Mouse (Mus musculus) right cerebral cortex, postnatal 4 days (tissue): Measurements from ENCODE around the gene Coq5.
"Not testable (repeated sequence)": the region's sequence is repeated elsewhere in the genome, so short reads cannot be mapped to it uniquely, and the experiment has no call there.

Experiments
- DNase-seq: peaks from one replicate; pipeline ENCODE4 v3.0.0-alpha.2; 2022

The Coq5 gene

GRCm38 (mm10) chr5:115267469-115268045 lies 11.9 kb upstream of the Coq5 start:
- no peak for DNase-seq

- no peak for DNase-seq
Measured at GRCm38 (mm10) chr5:115268266-115268665, 11.2 kb upstream of the Coq5 start.

DNA sequence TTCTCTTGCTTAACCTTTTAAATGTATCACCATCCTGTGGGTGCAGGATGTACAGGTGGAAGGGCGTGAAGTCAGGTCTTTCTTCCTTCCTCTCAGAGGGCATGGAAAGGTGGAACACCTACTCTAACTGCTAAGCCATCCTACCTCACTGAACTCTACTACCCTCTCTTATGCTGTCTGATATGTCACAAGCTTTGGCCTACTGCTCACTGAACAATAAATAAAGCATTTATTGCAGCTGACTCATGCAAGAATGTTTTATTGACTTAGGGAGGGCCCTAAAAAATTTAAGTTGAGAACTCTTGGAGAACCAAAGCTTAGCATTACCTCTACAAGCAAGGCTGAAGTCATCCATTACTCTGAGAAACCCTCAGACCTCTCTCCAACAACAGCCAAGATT lies 9.5 kb upstream of the Coq5 start:
- no peak for DNase-seq

- peak; percentile 49 for DNase-seq
Measured at GRCm38 (mm10) chr5:115271931-115272811, 7.3 kb upstream of the Coq5 start.

DNA sequence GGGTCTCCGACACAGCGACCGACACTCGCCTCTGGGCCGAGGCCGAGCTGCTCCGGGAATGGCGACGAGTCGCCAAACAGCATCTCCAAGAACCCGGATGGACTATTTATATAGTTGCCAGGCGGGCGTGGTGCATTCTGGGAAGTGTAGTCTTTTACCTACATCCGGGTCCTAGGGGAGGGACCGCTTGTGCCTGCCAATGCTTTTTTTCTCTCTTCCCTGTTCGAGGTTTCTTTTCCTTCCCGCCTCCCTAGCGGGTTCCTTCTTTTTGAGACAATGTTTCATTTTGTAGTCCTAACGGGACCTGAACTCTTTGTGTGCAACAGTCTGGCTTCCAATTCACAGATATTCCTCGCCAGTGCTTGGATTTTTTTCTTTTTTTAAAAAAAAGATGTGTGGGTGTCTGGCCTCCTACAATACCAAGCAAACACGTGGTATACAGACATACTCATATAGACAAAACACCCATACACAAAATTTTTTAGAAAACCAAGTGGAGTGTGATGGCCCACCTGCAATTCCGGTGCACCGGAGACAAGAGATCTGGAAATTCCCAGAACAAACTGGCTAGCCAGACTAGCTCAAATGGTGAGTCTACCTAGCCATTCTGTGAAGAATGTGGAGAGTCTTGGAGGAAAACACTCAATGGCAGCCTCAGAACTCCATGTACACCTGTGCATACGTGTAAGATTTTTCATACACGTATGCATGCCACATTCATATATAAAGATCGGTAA lies 6.5 kb upstream of the Coq5 start, which contains the start of gene Rnf10:
TSS of gene Rnf10 (minus strand) at position 87 of the 737 bp plus-strand sequence.
- peak; percentile 94 for DNase-seq

DNA sequence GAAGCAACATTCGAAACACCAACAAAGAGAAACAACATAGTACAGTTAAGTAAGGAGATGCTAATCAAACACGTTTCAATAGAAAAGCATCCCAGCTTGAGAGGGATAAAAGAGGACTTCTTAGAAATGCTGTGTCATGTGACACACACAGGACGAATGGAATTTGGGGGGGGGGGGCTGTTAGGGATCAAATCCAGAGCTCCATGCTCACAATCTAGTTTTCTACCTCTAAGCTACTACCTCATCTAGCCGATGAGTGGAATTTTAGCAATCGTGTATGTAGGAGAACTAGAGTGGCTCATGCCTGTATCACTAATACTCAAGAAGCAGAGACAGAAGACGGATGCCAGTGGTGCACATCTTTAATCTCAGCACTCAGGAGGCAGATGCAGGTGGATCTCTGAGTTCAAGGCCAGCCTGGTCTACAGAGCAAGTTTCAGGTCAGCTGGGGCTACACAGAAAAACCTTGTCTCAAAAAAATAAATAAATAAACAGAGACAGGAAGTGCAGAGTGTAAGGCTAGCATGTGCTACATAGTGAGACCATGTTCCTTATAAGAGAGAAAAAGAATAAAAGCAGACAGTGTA lies 5.8 kb upstream of the Coq5 start:
- no peak for DNase-seq

- DNase-seq, result no peak
Measured at GRCm38 (mm10) chr5:115274353-115274752, 5.1 kb upstream of the Coq5 start.

DNA sequence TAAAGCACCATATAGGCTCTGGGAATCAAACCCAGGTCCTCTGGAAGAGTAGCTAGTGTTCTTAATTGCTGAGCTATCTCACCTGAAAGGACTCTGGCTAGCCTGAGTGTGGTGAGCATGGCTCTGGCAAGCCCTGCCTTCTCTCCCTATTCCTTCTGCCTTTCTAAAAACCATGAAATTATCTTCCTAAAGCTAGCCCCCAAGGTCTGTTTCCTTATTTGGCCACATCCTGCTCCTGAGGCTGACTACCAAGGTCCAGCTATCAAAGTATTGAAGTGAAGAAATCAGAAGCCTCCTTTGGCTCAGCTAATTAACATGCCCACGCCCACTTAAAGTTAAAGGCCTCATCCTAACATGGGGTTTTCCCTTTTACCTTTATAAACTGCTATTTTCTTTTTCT lies 4.7 kb upstream of the Coq5 start:
- DNase-seq, result no peak

DNA sequence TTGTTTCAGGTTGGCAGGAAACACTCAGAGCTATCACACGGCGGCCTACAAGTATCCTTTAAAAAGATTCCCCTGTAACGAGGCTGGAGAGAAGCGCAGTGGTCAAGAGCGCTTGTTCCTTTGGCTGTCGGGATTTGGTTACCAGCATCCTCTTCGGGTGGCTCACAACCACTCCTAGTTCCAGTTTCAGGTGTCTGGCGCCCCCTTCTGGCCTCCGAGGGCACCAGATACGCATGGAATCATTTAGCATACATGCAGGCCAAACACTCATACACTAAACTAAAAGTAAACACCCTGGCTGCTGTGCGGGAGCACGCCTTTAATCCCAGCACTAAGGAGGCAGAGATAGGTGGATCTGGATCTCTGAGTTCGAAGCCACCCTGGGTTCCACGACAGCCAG lies 3.5 kb upstream of the Coq5 start:
- DNase-seq, result no peak

GRCm38 (mm10) chr5:115278053-115278452 lies 1.4 kb upstream of the Coq5 start:
- DNase-seq, result no peak

- DNase-seq, result no peak
Measured at GRCm38 (mm10) chr5:115278785-115279184, 681 bp upstream of the Coq5 start.

- DNase-seq, result peak; percentile 22
Measured at GRCm38 (mm10) chr5:115280050-115280687, 703 bp downstream of the Coq5 start.

GRCm38 (mm10) chr5:115284735-115285134 lies 5.3 kb downstream of the Coq5 start:
- DNase-seq, result no peak

DNA sequence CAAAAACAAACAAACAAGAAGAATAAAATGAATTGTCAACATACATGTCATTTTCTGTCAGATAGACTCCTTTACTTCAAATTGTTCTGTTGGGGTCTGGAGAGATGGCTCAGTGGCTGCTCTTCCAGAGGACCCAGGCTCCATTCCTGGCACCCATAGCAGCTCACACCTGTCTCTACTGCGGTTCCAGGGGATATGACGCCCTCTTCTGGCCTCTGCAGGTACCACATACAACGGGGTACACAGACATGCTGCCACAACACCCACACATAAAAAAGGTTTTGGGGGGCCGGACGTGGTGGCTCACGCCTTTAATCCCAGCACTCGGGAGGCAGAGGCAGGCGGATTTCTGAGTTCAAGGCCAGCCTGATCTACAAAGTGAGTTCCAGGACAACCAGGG lies 14.7 kb downstream of the Coq5 start:
- no peak for DNase-seq

DNA sequence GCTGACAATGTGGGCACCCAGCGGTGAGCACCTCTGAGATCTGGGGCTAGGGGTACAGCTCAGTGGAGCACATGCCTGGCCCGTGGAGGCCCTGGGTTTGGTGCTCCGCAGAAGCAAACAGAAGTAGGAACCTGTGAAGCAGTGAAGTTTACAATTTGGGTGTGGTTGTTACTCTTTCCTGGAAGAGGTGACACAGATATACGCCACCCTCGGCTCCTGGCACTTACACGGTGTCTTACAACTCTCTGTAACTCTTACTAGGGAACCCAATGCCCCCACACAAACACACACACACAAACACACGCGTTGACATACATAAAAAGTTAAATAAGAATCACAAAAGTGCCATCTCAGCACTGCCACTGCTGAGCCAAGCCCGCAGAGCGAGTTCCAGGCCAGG lies 16.9 kb downstream of the Coq5 start:
- no peak for DNase-seq

GRCm38 (mm10) chr5:115300035-115300744 lies 20.7 kb downstream of the Coq5 start:
- DNase-seq, result peak; percentile 70

GRCm38 (mm10) chr5:115300792-115301614 lies 21.5 kb downstream of the Coq5 start, which contains the start of gene Dynll1:
Dynll1 (minus strand) TSS chr5:115300999.
- peak; percentile 100 for DNase-seq

DNA sequence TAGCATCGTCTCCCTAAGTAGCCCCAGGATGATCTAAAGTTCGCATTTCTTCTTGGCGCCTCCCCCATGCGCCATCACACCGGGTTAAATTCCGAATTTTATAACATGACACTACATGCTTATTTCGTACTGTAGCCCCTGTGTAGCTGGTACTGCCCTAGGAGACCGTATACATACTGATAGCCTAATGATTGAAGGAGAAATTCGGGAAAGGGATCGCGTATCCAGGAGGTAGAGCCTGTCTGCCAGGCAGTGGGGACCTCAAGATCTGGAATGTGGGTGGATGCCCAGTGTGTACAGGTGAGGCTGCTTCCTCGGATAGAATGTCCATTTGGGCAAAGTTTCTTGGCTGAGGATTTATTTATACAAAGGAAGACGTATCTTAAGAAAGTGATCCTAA lies 22.1 kb downstream of the Coq5 start:
- no peak for DNase-seq

DNA sequence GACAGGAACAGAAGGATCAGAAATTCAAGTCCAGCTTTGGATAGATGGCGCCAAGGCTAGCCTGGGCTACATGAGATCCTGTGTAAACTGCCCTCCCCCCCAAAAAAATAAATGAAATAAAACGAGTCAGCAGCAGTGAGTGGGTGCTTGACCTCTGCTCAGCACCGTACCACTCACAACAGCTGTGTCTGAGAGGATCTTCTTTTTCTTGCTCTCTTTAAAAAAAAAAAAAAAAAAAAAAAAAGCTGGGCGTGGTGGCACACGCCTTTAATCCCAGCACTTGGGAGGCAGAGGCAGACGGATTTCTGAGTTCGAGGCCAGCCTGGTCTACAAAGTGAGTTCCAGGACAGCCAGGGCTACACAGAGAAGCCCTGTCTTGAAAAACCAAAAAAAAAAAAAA lies 22.7 kb downstream of the Coq5 start:
- not testable (repeated sequence) for DNase-seq

- DNase-seq, result no peak
Measured at GRCm38 (mm10) chr5:115312354-115312753, 32.9 kb downstream of the Coq5 start.
